Mouse (Mus musculus): Measurements from ENCODE around the gene Man2b2. TPM values are rescaled to one million over a fixed set of nuclear protein-coding genes. Genes with fewer than 3 reads are reported as not detected.

Gene Man2b2
- total RNA-seq (2023): 10 to 100 TPM; 56.1 to 68.6 TPM

DNA sequence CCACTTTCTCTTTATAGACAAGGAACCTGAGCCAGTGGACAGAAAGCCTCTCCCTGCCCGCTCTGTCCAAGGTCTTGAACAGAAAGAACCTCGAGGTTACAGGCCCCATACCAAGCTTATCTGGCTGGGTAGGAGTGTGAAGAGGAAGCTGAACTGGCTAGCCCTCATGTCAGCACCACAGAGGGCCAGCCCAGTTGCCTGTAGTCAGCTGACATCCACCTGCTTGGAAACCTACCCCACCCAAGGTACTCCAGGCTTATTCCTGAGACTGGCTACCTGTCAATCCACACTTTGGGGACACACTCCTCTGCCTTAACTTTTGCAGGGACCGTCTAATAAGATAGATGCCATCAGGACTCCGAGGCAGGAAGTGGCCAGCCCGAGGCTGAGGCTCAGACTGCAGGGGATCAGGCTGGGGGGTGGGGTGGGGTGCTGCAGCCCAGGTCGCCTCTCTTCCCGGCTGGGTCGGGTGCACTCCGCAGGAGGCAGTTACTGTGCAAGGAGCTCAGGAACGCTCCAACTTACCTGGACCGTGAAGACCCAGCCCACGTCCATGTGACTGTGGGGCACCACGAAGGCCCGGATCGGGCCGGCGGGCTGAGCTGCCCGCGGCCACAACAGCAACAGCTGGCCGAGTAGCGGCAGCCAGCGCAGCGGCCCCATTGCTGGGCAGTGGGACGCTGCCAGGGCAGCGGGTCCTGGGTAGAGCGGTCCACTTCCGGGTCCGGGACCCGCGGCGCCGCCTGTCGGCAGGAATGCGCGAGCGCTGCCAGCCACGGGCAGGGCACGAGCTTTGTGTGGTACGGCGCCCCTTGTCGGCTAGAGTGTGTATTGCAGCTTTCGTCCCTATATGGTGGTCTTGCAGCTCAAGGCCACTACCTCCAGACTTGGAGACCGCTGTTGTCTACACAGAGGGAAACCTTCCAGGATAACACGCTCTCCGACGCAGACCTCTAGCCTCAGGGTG lies at the start of gene Man2b2:
TSS of gene Man2b2 (minus strand) at position 741 of the 967 bp plus-strand sequence.

DNA sequence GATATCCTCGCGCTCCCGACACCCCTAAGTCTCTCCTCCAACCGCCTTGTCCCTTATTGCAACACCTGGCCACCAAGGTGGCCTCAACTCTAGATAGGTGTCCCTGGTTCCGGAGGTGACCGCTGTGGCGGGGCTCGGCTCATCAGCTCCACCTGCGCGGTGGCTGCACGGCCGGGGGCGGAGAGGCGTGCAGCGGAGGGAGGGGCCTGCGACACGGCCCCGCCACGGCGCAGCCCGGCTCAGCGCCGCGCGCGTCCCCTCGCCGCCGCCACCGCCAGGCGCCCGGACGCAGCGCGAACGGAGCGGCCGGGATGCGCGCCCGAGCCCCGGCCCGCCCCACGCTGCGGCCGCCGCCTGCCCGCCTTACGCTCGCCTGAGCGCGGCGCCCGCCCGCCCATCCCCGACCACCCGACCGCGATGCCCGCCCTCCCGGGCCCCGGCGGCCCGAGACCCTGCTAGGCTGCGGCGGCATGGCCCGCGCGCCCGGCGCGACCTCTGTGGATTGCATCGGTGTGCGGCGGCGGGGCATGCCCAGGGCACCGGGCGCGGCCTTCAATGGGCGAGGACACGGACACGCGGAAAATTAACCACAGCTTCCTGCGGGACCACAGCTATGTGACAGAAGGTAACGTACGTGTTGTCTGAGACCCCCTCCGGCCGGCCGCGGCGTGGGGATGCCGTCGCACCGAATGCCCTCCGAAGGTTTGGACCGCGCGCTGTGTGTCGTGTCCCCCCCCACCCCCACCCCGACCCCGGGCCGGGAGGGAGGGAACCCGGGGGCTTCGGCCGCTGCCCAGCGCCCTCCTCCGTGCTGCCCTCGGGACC lies 38.0 kb upstream of the Man2b2 start, which contains the start of gene Ppp2r2c:
TSS of gene Ppp2r2c (plus strand) at position 248 of the 825 bp plus-strand sequence.

DNA sequence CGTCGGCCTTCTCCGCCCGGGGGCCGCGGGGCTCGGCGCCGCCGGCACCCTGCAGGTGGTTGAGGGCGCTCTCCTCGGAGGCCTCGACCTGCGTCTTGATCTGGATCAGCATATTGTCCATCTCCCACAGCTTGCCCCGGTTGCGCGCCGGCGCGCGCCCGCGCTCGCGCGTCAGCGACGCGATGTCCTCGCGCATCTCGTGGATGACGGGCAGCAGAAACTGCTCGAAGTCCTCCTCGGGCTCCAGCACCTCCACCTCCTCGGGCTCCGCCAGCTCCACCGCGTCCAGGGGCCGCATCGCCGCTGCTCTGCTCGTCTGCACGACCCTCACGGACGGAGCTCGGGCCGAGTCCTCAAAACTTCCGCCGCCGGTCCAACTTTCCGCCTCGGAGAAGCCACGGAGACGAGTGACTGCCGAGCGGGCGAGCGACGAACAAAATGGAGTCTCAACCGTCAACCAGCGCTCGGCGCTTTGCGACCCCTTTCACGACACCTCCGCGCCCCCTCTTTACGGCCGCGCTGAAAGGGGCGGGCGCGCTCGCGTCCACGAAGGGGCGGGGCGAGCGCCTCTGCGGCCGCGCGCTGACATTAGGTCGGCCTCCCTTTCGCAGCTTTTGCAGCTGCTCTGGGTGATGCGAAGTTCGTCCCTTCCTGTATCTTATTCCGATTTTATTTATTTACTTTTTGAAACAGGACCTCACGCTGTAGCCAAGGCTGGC lies 34.0 kb downstream of the Man2b2 start, which contains the start of gene Mrfap1:
TSS of gene Mrfap1 (minus strand) at position 477 of the 719 bp plus-strand sequence.

Other genes starting within 250 kb of the Man2b2 start
- 100 to 1,000 TPM; 150 to 155 TPM for gene Tbc1d14, start 237.4 kb downstream of the Man2b2 start, total RNA-seq (2023)
- 10 to 100 TPM; 39.4 to 47.2 TPM for gene D5Ertd579e, start 134.6 kb downstream of the Man2b2 start, total RNA-seq (2023)
- gene Bloc1s4, start 82.0 kb downstream of the Man2b2 start, total RNA-seq (2023): 10 to 100 TPM; 22.8 to 29.5 TPM
- gene Mrfap1, start 33.9 kb downstream of the Man2b2 start, total RNA-seq (2023): 100 to 1,000 TPM; 145 to 151 TPM
- gene Ppp2r2c, start 37.9 kb upstream of the Man2b2 start, total RNA-seq (2023): not detected
- gene Wfs1, start 158.6 kb upstream of the Man2b2 start, total RNA-seq (2023): 1 to 10 TPM; 7.1 to 7.4 TPM